Mouse (Mus musculus) heart, postnatal 0 days (tissue): Measurements from ENCODE around the gene Rbfox1. TPM values are rescaled to one million over a fixed set of nuclear protein-coding genes. Genes with fewer than 3 reads are reported as not detected.
A peak's percentile ranks its signal among the peaks of the same experiment; 100 is the strongest.

Experiments
- ATAC-seq: fragments of 200-750 bp; cut with Nextera tagmentation; 2 replicates; pipeline ENCODE4 v1.8.0; 2017; ENCODE audit warnings: low read depth, moderate number of reproducible peaks, moderate library complexity; ENCODE audit not compliant: insufficient read depth
- DNase-seq: peaks from one replicate; pipeline ENCODE4 v3.0.0-alpha.2; 2016; ENCODE audit warnings: low spot score
- H3K27ac ChIP-seq: fragments of 300-500 bp; sonication (generic); 2 replicates; pipeline ENCODE4 v1.5.1; 2014; ENCODE audit warnings: low read depth, mild to moderate bottlenecking
- H3K27me3 ChIP-seq: fragments of 300-500 bp; sonication (generic); 2 replicates; pipeline ENCODE4 v1.6.1; 2014; ENCODE audit warnings: low read length, mixed read lengths; ENCODE audit not compliant: control insufficient read depth, insufficient read depth
- H3K36me3 ChIP-seq: fragments of 300-500 bp; sonication (generic); replicated peaks from 2 replicates; pipeline ENCODE4 v1.6.1; 2014; ENCODE audit warnings: low read length, mixed read lengths; ENCODE audit not compliant: control insufficient read depth, insufficient read depth
- H3K4me1 ChIP-seq: fragments of 300-500 bp; sonication (generic); 2 replicates; pipeline ENCODE4 v1.6.1; 2014; ENCODE audit warnings: antibody characterized with exemption; ENCODE audit not compliant: control insufficient read depth, insufficient read depth
- H3K4me2 ChIP-seq: fragments of 300-500 bp; sonication (generic); 2 replicates; pipeline ENCODE4 v1.6.1; 2014; ENCODE audit warnings: low read depth, mild to moderate bottlenecking, low read length, moderate library complexity
- H3K4me3 ChIP-seq: fragments of 300-500 bp; sonication (generic); 2 replicates; pipeline ENCODE4 v1.5.1; 2014; ENCODE audit warnings: low read depth, low read length
- H3K9ac ChIP-seq: fragments of 300-500 bp; sonication (generic); replicated peaks from 2 replicates; pipeline ENCODE4 v1.6.1; 2014; ENCODE audit warnings: low read depth, low read length, mixed read lengths
- H3K9me3 ChIP-seq: fragments of 300-500 bp; sonication (generic); replicated peaks from 2 replicates; pipeline ENCODE4 v1.6.1; 2016; ENCODE audit warnings: low read length; ENCODE audit not compliant: control insufficient read depth
- CTCF ChIP-seq: IDR thresholded peaks from 2 replicates; pipeline ENCODE4 v1.5.1; 2016; ENCODE audit warnings: antibody characterized with exemption, control low read depth, low read depth
- EP300 ChIP-seq: IDR thresholded peaks from 2 replicates; pipeline ENCODE4 v1.6.1; 2016; ENCODE audit warnings: antibody characterized with exemption, low read depth
- WGBS: fragments of 180-500 bp; shearing (Covaris S2); extraction: QIAGEN DNeasy Blood & Tissue Kit; methylation state at CpG from one replicate; pipeline ENCODE4 v1.1.7; 2014; 5-methylcytosine and 5-hydroxymethylcytosine counted together
- polyA plus RNA-seq: library from polyadenylated mRNA; unstranded; fragments of >200 nt; fragmentation: Nextera tagmentation; extraction: Ambion mirVana; gene quantifications from 2 replicates; pipeline ENCODE4 v1.2.1, GENCODE M21; 2015
- total RNA-seq: library from RNA; depleted of rRNA; stranded (reverse); fragments of >200 nt; gene quantifications from 2 replicates; pipeline ENCODE4 v1.2.3, GENCODE M21; 2014; ENCODE audit warnings: low replicate concordance

The Rbfox1 gene
- total and polyA plus RNA-seq, 2 experiments from 2014 or later: 6.0 to 15.3 TPM

DNA sequence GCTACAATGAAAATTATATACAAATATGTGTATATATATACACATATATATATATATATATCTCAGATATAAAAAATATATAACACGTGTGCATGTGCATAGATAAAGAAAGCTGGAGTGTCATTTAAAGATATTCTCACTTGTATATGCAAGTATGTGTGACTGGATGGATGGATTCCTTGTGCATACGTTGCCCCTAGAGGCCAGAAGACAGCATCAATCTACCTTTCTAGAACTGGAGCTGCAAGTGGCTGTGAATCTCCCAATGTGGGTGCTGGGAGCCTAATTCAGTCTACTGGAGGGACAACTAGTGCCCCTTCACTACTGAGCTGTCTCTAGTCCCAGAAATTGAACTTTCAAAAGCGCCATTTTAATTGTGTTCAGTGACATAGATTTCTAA lies 471.8 kb downstream of the Rbfox1 start:
- Histone ChIP-seq H3K36me3 (no peaks in the 10 kb centered on the region), H3K9me3 (no peaks in the 10 kb centered on the region), H3K4me1 (no peaks in the 10 kb centered on the region), H3K4me2 (no peak overlapping the region), H3K27me3 (no peaks in the 10 kb centered on the region), H3K27ac (no peak overlapping the region), H3K4me3 (no peak overlapping the region), H3K9ac (no peak overlapping the region)
- 61% methylated on average over 3 of the region's 3 CpGs for WGBS
- no peak for TF ChIP-seq EP300
- TF ChIP-seq CTCF: peak; percentile 27
- no peak for DNase-seq
- no peak for ATAC-seq

DNA sequence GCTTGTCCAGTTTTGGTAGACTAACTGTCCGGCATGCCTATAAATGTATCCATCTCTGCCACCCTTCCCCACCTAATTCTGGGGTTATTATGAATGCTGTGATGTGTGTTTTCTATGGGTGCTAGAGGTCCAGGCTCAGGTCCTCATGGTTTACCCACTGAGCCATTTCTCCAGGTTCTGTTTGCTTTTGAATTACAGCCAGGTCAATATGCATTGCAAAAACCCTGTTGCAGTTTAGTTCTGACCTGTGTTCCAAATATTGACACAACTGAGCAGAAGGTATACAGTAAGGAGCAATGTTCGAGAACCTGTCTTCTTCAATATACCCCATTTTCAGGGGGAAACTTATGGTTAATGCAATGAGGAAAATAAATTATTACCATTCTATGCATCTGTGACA lies 480.6 kb downstream of the Rbfox1 start:
- Histone ChIP-seq H3K9ac (no peak overlapping the region), H3K9me3 (no peaks in the 10 kb centered on the region), H3K4me3 (no peak overlapping the region), H3K4me1 (no peaks in the 10 kb centered on the region), H3K4me2 (no peak overlapping the region), H3K36me3 (no peaks in the 10 kb centered on the region), H3K27me3 (no peaks in the 10 kb centered on the region), H3K27ac (no peak overlapping the region)
- ATAC-seq (no peak), DNase-seq (no peak)
- 77% methylated on average over 2 of the region's 2 CpGs for WGBS
- TF ChIP-seq CTCF: no peak
- TF ChIP-seq EP300: no peak

DNA sequence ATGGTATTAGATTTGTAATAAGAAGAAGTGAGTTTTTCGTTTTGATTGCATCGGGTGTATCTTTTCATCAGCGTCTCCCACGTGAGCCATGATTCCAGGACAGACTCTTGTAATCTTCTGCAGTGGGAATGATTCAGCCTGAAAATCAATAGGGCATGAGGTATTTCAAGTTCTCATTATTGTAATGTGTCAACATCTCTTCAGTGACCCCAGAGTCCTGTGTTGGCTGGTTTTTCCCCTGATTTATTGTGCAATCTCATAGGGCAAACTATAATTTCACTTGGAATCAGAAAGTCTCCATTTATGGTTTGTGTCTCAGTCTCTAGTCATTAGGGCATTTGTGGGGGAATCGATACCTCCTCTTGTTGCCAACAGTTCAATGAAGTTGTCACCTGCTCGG lies 481.5 kb downstream of the Rbfox1 start:
- no peaks in the 10 kb centered on the region for H3K36me3 ChIP-seq
- no peak overlapping the region for H3K9ac ChIP-seq
- TF ChIP-seq EP300 (no peak), CTCF (no peak)
- H3K4me2 ChIP-seq: no peak overlapping the region
- H3K9me3 ChIP-seq: no peaks in the 10 kb centered on the region
- H3K4me3 ChIP-seq: no peak overlapping the region
- H3K27ac ChIP-seq: no peak overlapping the region
- DNase-seq (no peak), ATAC-seq (no peak)
- no peaks in the 10 kb centered on the region for H3K27me3 ChIP-seq
- no peaks in the 10 kb centered on the region for H3K4me1 ChIP-seq
- WGBS: 76% methylated on average over 6 of the region's 6 CpGs

- Histone ChIP-seq H3K4me2 (no peak overlapping the region), H3K4me3 (no peak overlapping the region), H3K9me3 (no peaks in the 10 kb centered on the region), H3K27ac (no peak overlapping the region), H3K9ac (no peak overlapping the region), H3K36me3 (no peaks in the 10 kb centered on the region), H3K27me3 (no peaks in the 10 kb centered on the region), H3K4me1 (no peaks in the 10 kb centered on the region)
- WGBS: 75% methylated on average over 3 of the region's 3 CpGs
- no peak for DNase-seq
- ATAC-seq: no peak
- TF ChIP-seq CTCF (no peak), EP300 (no peak)
Observed at GRCm38 (mm10) chr16:6380924-6381323, 495.8 kb downstream of the Rbfox1 start.

DNA sequence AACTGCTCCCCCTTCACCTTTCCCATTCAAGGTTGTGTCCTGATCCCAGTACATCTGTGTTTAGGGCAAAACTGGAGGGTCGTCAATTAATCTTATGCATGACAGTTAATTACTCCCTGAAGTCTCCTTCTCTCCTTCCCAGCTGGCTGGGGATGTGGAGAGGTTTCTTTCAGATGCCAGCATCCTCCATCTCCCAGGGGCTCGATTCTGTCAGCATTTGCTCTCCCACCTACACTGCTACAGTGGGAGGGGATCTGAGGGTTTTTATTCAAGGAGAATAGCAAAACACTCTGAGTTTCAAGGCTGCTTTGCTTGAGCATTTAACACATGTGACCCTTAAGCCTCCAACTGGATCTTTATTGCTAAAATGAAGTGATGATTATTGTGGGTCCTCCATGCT lies 496.4 kb downstream of the Rbfox1 start:
- Histone ChIP-seq H3K36me3 (no peaks in the 10 kb centered on the region), H3K27me3 (no peaks in the 10 kb centered on the region), H3K4me1 (no peaks in the 10 kb centered on the region), H3K4me3 (no peak overlapping the region), H3K4me2 (no peak overlapping the region), H3K9ac (no peak overlapping the region), H3K9me3 (no peaks in the 10 kb centered on the region), H3K27ac (no peak overlapping the region)
- 55% methylated on average over 2 of the region's 2 CpGs for WGBS
- no peak for TF ChIP-seq CTCF
- no peak for TF ChIP-seq EP300
- DNase-seq: no peak
- no peak for ATAC-seq

DNA sequence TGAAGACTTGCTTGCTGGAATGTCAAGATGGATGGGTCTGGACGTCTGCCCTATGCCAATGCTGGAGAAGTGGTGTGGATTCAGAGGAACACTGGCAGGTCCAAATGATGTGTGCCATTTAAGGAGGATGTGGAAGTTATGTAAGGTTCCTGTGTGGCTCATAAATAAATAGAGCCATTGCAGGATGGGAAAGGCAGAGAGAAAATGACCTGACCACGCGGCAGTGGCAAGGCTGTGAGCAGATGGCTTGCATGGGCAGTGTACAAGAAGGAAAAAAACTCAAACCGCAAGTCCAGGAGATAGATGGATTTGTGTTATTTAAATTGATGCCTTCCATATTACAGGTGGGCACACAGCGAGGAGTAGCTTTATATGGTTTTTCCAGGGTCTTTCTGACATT lies 497.6 kb downstream of the Rbfox1 start:
- no peak for DNase-seq
- Histone ChIP-seq H3K27me3 (no peaks in the 10 kb centered on the region), H3K4me1 (no peaks in the 10 kb centered on the region), H3K9me3 (no peaks in the 10 kb centered on the region), H3K27ac (no peak overlapping the region), H3K36me3 (no peaks in the 10 kb centered on the region), H3K4me3 (no peak overlapping the region), H3K9ac (no peak overlapping the region), H3K4me2 (no peak overlapping the region)
- TF ChIP-seq EP300 (no peak), CTCF (no peak)
- no peak for ATAC-seq
- WGBS: 80% methylated on average over 5 of the region's 5 CpGs
